Mouse (Mus musculus): ENCODE measurements around the gene Dlec1. TPM values are rescaled to one million over a fixed set of nuclear protein-coding genes. Genes with fewer than 3 reads are reported as not detected.

Gene Dlec1
- polyA plus RNA-seq (2012) = 0.53 and 0.65 TPM in 2 replicates

GRCm38 (mm10) chr9:119101992-119102782 is at the start of gene Dlec1:
Gene Dlec1 (plus strand): TSS chr9:119102478.

GRCm38 (mm10) chr9:119093419-119094295 is 8.6 kb upstream of the Dlec1 start, which contains the start of gene Plcd1:
Gene Plcd1 (minus strand): TSS chr9:119093502.

GRCm38 (mm10) chr9:119156278-119157201 is 54.3 kb downstream of the Dlec1 start, which contains the start of gene Acaa1b:
Gene Acaa1b (minus strand): TSS chr9:119157093.

GRCm38 (mm10) chr9:119158861-119159260 is 56.6 kb downstream of the Dlec1 start, which contains the start of gene Gm47289:
Gene Gm47289 (plus strand): TSS chr9:119159161.

Other genes starting within 250 kb of the Dlec1 start
- gene Ctdspl, start 176.0 kb upstream of the Dlec1 start, polyA plus RNA-seq (2012) = 5.5 and 7.1 TPM in 2 replicates
- 56.6 and 60.0 TPM in 2 replicates for gene Vill, start 49.7 kb upstream of the Dlec1 start, polyA plus RNA-seq (2012)
- gene Plcd1, start 9.0 kb upstream of the Dlec1 start, polyA plus RNA-seq (2012) = not detected in 2 replicates
- gene Acaa1b, start 54.6 kb downstream of the Dlec1 start, polyA plus RNA-seq (2012) = 0.04 TPM in 1 of 2 replicates, not detected in the other
- gene Gm47289, start 56.7 kb downstream of the Dlec1 start, polyA plus RNA-seq (2012) = not detected in 2 replicates
- not detected in 2 replicates for gene Slc22a13, start 106.6 kb downstream of the Dlec1 start, polyA plus RNA-seq (2012)
- 11.1 and 12.7 TPM in 2 replicates for gene Oxsr1, start 219.9 kb downstream of the Dlec1 start, polyA plus RNA-seq (2012)
- gene Acaa1a, start 237.2 kb downstream of the Dlec1 start, polyA plus RNA-seq (2012) = 67.6 and 72.1 TPM in 2 replicates
- 23.6 and 46.9 TPM in 2 replicates for gene Myd88, start 238.9 kb downstream of the Dlec1 start, polyA plus RNA-seq (2012)

Measured in megakaryocyte-erythroid progenitor cell, adult 5 weeks (primary cell).